Mouse (Mus musculus) layer of hippocampus, postnatal 10 days (tissue): ENCODE measurements around the gene Krt71. TPM values are rescaled to one million over a fixed set of nuclear protein-coding genes. Genes with fewer than 3 reads are reported as not detected.
"Not testable (repeated sequence)": the region's sequence is repeated elsewhere in the genome, so short reads cannot be mapped to it uniquely, and the experiment has no call there.

Experiments used
- DNase-seq, 2 experiments: peaks; one replicate each; pipeline ENCODE4 v3.0.0; 2021; ENCODE audit warnings: low spot score in 2 of 2
- long read RNA-seq: library from polyadenylated mRNA; stranded (forward); transcript quantifications from one replicate; pipeline ENCODE4 v2.0.0, GENCODE M21; 2023
- total RNA-seq, 2 experiments: library from RNA; stranded (reverse); gene quantifications; 2 replicates each; pipeline ENCODE4 v1.2.3; 2021

Krt71 gene
- not detected for total RNA-seq
- long read RNA-seq: 0 reads

DNA sequence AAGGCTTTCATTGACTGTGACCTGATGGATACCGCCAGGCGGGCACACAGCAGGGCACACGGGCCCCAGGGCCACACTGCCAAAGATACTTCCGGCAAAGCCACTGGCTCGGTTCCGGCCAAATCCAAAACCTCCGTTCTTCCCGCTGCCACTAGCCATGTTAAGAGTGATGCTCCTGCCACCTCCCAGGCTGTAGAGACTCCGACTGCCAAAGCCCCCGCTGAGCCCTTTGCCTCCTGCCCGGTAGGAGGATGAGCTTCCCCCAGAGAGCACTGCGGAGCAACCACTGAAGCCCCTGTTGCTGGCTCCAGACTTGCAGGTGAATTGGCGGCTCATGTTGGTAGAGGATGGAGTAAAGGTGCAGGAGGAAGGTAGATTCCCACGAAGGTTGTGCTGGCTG, at the start of gene Krt71:
Krt71 (minus strand) TSS at position 399 of the 400 bp plus-strand sequence.
- no peak for DNase-seq

DNA sequence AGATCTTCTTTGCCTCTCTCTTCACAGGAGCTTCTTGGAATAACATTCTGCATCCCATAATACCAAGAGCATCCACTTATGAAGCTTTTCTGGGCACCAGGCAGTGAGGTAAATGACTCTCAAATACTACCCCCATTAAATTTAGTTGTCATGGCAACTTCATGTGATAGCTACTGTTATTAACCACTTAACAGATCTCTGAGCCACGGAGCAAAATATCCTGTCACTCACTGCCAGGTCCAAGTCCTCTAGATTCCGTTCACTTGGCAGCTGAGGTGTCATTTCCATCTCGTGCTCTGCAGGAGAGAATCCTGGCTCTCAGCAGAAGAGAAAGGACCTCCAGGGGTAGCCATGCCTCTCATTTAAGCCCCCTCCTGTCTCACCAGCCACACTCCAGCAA, 48.0 kb upstream of the Krt71 start:
- no peak for DNase-seq

DNA sequence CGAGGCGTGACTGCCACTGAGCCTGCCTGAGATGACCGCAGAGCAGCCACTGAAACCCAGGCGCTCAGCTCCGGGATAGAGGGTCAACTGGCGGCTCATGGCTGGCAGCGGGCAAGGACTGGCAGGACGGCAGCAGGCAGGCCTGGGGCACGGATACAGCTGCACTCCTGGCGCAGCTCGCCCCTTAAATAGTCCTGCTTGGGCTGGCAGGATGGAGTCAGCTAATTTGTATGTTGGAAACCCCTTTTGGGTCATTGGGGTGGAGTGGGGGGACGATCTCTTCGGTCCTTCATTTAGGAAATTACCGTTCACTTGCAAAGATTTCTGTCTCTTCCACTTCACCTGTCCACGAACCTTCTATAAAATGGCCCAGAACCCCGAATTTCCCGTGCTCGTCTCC, 43.5 kb upstream of the Krt71 start, which contains the start of gene Krt72:
Krt72 (minus strand) TSS at position 101 of the 400 bp plus-strand sequence.
- DNase-seq: no peak

DNA sequence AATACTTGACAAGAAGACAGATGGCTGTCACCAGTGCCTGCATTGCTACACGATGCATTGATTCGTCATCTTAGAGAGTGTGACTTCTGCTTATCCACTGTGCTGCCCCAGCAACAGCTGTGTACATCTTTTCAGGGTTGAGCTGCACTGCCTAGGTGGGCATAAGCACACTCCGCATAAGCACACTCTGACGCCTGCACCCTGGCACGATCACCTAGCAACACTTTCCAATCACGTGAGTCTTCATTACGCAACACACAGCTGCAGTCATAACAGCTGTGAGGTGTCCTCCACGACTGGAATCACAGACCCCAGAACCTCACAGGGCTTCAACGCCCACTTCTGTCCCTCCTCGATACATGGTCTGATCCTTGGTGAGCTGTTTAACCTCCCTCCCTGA, 30.5 kb upstream of the Krt71 start:
- no peak for DNase-seq

DNA sequence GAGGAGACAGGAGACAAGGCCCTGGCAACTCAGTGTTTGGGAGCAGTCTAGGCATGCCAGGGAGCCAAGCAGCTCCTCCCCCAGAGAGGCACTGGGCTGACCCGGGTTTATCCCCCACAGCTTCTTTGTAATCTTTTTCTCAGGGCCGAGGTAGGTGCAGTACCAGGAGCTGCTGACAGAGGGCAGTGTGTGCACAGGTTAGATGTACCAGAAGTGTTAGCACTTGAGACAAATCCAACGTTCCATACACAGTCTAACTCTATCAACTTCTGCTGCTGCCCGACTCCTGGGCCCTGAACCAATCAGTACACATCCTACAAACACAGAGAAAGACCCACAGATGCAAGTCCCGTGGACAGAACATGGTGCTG, 29.8 kb upstream of the Krt71 start:
- DNase-seq: peak; percentile 96 to 97

DNA sequence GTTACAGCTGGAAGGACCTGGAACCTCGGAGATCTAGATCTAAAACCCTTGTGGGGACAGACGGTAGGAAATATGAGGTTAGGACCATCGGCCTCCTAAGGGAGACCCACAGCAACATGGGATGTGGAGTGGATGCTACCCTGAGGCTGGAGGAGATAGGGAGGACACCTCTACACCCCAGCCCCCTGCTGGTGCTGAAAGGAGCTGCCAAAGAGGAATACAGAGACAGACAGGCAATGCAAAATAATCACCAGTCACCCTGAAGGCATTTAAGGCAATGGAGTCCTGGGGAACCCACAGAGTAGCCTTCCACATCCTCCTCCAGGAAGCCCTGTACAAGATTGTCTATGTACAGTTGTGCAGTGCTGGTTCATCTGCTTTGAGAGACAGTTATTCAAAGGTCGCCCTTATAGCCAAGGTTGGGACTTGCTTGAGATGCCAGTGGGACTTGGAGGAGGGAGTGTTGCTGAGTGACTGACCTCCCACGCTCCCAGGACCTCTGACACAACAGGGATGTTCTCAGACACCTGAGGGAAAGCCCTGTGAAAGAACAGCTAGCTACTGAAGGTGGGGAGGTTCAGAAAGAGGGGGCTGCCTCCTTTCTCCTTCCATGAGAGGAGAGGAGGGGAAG, 29.3 kb upstream of the Krt71 start:
- peak; percentile 28 to 40 for DNase-seq

DNA sequence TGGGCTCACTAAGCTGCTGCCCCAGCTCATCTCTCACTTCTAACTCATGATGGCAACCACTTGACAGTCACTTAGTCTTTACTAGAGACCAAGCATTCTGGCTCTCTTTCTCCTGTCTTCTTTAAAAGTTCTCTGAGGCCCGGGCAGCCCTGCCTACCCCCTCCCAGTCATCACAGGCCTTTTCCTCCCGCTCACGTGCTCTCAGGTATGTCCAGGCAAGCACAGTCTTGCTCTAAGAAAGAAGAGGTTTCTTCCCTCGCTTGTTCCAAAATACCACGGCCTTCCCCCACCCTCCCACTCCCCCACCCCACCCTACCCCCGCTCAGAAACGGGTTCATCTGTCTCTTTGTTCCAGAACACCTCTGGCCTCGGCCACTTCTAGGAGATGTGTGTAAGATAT, 27.3 kb upstream of the Krt71 start:
- DNase-seq: no peak

DNA sequence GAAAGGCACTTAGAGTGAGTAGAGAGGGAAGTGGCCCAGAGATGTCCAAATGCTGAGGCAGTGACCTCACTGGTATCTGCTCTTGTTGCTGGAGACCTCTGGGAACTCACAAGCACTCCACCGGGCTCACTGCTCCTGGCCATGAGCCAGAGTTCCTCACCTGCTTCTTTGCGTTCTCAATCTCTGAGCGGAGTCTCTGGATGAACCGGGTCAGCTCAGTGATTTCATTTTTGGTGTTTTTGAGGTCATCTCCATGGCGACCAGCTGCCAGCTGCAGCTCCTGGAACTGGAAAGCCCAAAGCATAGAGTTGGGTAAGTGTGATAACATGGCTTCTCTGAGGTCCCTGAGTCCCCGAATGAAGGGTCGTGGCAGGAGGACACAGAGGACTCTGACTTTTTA, 5.1 kb downstream of the Krt71 start:
- no peak for DNase-seq

DNA sequence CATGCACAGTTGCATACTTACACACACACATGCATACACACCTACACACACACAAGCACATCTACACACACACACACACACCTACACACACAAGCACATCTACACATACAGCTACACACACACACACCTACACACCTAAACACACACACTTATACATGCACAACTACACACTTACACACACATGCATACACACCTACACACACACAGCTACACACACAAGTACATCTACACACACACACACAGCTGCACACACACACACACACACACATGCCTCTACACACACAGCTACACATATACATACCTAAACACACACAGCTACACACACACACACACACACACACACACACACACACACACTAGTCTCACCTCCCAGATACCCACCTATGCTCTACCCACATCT, 12.3 kb downstream of the Krt71 start:
- DNase-seq: no peak

DNA sequence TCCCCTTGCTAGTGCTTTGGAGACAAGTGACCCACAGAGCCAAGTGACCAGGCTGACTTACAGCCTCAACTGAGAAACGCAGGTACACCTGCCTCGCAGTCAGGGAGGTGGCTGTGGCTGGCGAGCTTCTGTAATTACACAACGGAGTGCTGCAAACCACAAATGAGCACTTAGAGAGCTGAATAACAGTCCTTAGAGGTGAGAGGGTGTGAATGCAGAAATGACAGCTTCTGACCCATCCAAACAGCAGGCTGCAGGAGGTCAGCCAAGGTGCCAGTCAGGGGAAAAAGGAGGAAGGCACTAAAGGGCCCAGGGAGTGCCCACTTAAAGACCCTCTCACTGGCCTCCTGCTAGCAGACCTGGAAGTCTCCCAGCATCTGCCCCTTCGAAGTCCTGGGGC, 18.2 kb downstream of the Krt71 start:
- DNase-seq: no peak

DNA sequence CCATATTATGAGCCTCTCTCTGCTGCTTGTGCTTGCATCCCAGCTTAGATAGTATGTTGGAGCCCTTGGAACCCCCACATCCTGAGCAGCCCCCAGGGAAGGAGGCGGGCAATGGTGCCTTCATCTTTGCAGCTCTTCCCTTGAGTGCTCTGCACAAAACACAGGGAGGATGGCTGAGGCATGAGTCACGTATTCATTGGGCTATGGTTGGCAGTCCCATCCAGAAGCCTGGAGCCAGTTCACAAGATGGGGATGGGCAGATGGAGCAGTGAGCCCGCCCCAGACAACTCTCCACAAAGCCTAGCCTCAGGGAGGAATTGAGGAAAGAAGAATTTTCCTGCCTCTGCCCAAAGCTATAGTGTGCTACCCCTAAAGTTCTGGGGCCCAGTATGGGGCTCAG, 27.1 kb downstream of the Krt71 start:
- DNase-seq: no peak

DNA sequence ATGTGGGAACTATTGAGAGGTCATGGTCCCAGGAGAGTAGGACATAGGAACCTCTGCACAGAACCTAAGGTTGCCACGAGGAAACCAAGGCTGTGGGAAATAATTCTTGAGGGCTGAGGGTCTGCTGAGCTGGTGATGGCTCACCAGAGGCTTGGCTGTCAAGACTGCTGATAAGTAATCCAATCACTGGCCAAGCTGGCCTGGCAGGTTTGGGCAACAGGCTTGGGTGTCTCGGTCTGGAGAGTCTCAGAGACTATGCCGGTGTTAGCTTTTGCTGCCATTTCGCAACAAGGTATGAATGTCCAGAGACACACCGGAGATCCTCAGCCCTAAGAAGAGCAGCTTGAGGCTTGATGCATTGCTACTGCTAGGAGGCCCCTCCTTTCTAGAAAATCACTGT, 28.6 kb downstream of the Krt71 start:
- DNase-seq: no peak

DNA sequence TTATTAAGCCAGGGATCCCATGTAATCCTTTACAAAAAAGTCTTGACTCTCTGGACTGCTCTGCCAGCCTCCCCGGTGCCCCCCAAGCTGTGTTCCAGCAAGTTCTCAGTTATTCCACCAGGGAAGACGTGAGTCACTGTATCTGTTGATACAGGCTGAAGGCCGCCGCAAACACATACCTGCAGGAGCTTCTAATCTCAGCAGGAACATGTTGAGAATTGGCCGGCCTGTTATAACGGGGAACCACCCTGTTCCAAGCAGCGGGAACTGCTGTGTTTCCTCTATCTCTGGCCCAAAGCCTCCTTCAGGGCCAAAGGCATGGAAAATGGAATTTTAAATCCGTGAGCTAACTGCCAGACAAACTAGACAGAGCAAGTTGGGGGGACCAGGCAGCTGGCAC, 29.2 kb downstream of the Krt71 start:
- no peak for DNase-seq

DNA sequence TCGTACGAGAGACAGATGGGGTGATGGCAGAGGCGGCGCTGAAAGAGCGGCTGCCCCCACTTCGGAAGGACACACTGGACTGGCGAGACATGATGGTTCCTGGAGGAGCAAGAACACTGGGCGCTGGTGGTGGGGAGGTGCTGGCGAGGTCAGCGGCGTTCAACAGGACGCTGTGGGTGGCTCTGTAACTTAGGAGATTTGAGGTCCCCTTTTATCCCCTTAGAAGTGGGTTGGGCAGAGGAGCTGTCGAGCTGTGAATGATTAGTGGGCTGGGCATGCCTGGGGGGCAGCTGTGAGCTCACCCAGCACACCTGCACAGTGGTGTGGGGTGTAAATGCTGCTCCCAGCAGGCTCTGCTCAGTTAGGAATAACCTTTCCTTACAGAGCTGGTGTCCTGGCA, 30.2 kb downstream of the Krt71 start, which contains the start of gene Krt5:
Krt5 (minus strand) TSS at position 179 of the 400 bp plus-strand sequence.
- DNase-seq: no peak

DNA sequence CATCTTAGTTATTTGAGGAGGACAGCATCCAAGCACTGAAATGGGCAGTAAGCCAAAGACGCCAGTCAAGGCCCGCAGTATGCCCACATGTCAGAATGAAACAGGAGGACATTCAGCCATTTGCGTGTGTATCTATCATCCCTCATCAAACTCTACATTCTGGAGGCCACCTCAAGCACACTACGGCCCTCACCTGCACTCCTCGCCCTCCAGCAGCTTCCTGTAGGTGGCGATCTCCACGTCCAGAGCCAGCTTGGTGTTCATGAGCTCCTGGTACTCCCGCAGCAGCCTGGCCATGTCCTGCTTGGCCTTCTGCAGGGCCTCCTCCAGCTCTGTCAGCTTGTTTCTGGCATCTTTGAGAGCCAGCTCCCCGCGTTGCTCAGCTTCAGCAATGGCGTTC, 34.2 kb downstream of the Krt71 start:
- DNase-seq: no peak

DNA sequence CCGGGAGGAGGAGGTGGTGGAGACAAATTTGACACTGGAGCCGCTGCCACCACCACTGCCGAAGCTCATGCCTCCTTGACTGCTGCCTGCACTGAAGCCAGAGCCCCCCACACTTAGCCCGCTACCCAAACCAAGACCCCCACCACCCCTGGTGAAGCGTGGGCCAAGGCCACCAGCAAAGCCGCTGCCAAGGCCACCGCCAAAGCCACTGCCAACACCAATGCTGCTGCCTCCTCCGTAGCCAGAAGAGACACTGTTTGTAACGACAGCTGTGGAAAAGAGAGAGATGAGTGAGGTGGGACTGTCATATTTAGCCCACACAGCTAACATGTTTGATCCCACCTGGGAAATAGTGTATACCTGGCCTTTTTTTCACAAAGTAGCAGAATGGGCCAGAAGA, 35.5 kb downstream of the Krt71 start:
- DNase-seq: no peak

DNA sequence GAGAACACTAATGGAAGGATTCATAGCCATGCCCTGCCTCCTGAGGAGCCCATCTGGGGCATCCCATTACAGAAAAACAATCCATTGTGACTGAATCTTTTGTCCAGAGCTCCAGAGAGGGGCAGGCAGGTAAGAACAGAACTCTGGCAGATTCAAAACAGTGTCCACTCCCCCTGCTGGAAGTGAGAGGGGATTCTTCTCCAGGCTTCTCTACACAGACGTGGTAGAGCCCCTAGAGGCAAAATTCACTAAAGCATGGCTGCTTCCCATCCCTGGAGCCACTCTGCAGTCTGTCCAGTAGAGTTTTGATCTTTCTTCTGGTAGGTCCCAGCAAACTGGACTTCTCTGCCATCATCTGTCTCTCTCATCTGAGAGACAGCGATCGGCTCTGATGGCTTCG, 38.8 kb downstream of the Krt71 start:
- no peak for DNase-seq

DNA sequence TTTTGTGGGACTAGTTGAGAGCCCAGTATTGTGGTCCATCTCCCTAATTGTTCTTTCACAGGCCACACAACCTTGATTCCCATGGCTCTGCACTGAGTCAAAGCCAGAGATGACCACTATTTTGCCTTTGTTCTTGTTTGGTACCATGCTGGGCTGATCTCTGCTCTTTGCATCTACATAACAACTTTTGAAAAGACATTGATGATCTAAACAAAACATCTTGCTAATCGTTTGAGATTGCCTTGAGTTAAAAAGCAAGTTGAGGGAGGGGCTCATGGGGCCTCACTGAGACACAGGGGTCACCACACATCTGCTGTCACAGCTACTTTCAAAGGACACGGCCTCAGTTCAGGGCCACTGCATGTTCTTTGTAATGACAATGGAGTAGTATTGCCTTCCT, 40.5 kb downstream of the Krt71 start:
- DNase-seq: no peak

DNA sequence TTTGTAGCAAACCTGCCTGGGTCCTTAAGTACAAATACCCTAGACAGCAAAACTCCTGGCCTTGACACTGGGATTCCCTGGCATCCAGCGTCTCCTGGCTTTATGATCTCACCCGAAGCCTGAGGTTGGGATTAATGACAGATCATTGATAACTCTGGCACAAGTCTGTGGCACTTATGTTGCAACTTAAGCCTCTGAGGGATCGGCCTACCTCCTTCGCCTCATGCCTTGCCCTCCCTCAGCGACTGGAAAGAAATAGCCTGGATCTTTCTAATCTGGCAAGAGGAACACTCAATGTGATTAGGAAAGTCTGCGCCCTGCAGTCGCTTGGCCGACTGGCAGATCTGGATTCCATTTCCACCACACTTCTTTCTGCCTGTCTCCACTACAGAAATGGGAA, 43.0 kb downstream of the Krt71 start:
- no peak for DNase-seq

DNA sequence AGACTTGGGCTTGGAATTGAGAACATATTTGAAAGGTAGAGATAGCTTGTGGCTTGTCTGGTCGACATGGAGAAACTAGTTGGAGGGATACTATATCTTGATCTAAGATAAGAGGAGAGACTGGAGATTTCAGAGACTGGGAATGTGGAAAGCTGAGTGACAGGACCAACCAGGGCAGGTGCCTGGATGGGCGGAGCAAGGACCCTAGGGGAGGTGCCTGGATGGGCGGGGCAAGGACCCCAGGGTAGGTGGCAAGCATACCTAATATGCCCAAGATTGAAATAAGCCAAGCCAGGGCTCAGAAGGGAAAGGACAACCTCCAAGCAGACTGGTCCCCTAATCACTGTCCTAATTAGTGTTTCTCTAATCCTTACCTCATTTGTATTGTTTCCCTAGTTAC, 43.7 kb downstream of the Krt71 start:
- DNase-seq: no peak

DNA sequence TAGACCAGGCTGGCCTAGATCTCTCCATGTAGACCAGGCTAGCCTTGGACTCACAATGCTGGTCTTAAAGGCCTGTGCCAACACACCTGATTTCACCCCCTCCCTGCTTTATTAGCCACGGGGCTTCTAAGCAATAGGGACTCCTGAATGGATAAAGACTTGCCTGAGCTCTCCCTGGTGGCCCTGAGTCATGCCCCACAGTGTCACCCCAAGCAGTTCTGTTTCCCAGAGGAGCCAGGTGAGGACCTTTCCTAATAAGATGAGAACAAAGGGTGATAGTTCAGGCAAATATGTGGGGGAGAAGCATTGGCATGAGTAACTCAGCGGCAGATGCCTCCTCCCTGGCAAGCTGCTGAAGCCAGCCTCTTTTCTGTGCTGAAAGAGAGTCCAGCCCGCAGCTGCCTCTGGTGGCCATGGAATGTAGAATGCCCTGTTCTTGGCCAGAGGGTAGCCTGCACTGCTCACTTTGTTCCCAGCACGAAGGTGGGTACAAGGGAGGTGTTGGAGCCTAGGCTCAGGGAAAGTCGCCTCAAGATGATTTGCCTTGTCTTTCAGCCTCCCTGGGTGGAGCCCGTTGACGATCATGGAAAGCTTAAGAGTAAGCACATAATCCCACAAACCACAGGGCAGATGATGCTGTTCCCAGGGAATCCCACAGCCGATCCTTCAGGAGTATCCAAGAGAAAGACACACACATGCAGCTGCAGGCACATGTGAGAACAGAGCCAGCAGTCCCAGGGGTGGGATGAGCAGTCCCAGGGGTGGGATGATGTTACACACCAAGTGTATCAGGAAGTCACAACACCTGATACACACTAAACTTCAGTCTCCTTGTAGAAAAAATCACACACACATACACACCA, 45.4 kb downstream of the Krt71 start:
- peak; percentile 35 for DNase-seq

DNA sequence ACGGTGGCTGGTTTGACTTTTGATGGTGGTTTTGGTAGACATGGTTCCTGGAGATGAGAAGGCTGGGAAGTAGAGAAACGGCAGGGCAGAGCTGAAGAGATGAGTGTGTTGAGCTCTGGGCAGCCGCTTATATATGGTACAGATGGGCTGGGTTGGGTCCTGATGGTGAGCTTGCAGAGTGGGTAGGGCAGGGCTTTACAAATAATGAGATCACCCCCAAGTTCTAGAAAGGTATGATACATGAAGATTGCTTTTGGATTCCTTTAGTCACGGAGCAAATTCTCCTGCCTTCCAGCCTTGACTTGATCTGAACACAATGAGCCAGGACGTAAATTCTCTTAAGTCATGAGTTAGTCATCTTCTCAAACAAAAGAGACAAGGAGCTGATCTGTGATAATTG, 48.7 kb downstream of the Krt71 start, which contains the start of gene Krt6a:
Krt6a (minus strand) TSS at position 101 of the 400 bp plus-strand sequence.
- DNase-seq: no peak

DNA sequence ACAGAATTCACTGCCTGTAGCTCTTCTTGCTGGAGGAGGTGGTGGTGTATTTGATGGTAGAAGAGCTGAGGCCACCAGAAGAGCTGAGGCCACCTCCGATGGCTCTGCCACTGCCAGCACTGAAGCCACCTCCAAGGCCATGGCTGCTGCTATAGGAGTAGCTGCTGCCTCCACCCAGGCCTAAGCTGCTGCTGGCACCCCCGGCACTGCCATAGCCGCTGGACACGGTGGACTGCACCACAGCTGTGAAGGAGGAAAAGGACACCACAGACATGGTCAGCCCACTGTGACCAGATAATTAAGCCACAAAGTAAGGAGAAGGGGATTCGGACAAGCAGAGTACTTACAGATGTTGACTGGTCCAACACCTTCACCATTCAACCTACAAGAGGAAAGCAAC, 52.4 kb downstream of the Krt71 start:
- not testable (repeated sequence) for DNase-seq
